Mouse (Mus musculus): ENCODE results near the gene Pid1.
A peak's percentile ranks its signal among the peaks of the same experiment; 100 is the strongest.
"Not testable (repeated sequence)": the region's sequence is repeated elsewhere in the genome, so short reads cannot be mapped to it uniquely, and the experiment has no call there.

Gene Pid1

DNA sequence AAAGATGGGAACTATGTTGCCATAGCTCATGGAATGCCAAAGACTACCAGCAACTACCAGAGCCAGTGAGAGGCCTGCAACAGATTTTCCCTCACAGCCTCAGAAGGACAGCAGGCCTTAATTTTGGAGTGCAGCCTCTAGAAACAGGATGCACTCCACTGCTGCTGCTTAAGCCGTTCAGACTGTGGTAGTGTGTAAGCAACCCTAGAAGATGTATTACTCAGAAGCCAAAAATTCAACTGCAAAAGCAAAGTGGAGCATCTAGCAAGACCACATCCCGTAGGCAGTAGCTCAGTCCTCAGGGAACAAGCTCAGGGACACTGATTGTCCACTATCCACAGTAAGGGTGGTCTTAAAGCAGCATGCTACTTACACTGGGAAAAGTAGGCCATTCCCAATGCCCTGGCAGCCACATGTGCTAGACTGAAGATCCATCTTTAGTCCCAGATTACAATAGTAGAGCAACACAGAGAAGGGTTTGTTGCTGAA is 92.2 kb downstream of the Pid1 start:
- no peak for DNase-seq

GRCm38 (mm10) chr1:84257656-84258055 is 106.3 kb downstream of the Pid1 start:
- DNase-seq, result no peak

- DNase-seq, result no peak
Measured at GRCm38 (mm10) chr1:84254361-84254760, 109.6 kb downstream of the Pid1 start.

DNA sequence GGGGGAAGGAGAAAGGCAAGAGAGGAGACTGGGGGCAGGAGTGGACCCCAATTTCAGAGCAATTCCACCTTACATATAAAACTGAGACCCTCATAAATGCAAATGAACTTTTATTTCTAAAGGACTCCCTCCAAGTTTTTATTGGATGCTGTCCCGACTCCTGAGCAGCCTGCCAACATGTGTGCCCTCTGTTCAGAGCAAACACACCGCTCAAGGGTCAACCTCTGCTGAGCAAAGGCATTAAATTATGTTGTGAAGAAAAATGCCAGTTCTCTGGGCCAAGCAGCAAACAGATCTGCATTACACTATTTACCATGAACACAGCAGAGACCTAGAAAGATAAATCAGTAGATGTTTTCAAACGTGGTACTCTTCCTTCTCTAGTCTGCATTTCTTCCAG is 110.1 kb downstream of the Pid1 start:
- DNase-seq, result no peak

DNA sequence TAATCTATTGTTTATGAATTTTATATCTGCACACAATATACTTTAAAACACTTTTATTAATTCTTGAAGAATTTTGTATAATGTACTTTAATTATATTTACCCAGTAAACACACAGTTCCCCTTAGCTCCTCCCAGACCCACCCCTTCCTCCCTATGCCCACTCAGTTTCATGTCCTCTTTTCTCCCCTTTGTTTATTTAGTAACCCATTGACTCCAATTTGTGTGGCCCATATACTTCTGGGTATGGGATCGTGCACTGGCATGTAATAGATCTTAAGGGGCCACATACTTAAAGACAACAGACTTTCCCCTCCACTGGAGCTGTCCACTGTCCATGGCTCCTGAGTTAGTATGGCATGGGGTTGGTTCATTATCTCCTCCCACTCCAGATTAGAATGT is 112.8 kb downstream of the Pid1 start:
- no peak for DNase-seq

DNA sequence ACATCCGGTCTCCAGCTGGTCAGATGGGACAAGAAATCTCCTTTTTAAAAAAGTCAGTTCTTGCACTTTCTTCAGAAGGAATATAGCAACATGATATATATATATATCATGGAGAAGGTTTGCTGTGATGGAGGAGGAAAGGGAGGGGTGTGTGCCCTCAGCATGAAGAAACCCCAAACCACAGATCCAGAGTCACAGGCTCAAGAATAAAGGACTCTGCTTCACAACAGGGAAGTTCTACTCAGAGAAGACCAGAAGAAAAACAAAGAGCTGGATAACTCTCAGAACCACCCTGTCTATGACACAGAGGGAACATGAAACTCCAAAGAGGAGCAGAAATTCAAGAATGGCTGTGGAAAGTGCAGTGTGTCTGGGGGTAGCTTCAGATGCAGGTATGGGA is 113.2 kb downstream of the Pid1 start:
- no peak for DNase-seq

DNA sequence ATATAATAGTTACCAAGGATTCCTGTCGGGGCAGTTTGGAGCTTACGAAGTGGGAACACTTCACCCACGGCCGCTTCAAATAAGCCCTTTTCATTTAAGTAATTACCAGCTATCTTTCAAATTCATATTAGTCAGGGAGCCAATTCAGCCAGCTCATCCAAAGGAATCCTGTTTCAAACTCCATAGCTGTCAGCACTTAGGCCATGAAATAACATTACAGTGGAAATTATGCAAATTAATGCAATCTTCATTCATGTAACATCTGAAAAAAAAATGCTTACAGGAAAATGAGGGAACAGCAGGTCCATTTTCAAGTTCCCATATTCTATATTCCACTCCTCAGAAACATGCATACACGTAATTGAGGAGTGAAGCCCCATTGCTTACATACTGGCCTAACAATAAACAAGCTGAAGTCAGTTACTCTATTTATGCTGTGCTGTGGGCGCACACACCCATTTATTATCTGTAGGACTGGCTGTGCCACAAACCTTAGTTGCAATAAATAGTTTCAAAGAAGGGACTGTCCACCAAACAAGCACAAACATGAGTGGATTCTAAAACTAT is 114.1 kb downstream of the Pid1 start:
- no peak for DNase-seq

- no peak for DNase-seq
Measured at GRCm38 (mm10) chr1:84247111-84247510, 116.9 kb downstream of the Pid1 start.

DNA sequence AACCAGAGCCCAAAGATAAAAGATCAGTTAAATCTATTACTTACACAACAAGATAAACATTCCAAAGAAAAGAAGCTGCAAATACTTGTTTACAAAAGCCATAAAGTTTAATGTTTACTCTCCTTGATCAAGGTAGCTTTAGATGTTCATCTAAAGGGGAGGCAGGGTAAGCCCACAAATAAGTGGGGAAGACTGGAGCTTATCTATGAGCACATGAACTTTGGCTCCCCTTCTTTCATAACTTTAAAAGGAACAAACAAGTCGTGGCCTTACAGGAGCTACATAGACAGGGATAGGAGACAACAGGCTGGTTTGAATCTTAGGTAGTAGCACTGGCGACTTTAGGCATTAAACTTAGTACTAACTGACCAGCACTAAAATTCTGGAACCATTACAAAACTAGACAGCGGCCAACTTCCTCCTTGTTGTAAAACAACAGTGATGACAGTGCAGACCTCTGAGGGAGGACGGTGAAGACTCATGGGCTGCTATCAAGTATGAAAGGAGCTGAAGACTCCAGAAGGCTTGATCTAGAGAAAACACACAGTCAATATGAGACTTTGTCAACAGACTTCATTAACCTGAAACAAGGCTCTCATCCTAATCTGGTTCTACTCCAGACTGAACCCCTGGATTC is 122.7 kb downstream of the Pid1 start:
- DNase-seq, result no peak

DNA sequence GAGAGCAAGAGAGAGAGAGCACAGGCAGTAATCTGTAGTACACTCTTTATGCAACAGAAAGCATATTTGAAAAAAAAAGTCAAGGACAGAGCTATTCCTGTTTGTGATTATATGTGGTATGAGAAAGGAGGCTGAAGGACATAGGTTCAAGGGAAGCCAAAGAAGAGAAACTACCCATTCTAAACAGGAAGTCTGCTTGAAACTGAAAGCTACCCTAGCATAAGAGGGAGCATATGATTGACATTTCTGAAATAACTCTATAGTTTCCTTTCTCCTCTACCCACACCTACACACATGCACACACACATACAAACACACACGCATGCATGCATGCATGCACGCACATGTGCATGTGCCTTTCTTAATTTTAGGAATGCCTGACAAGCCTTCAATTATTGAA is 123.8 kb downstream of the Pid1 start:
- no peak for DNase-seq

- no peak for DNase-seq
Measured at GRCm38 (mm10) chr1:84230431-84230830, 133.5 kb downstream of the Pid1 start.

GRCm38 (mm10) chr1:84225626-84226025 is 138.4 kb downstream of the Pid1 start:
- DNase-seq, result no peak

- DNase-seq, result peak in 1 of 2 experiments; percentile 30
Measured at GRCm38 (mm10) chr1:84222051-84222450, 141.9 kb downstream of the Pid1 start.

DNA sequence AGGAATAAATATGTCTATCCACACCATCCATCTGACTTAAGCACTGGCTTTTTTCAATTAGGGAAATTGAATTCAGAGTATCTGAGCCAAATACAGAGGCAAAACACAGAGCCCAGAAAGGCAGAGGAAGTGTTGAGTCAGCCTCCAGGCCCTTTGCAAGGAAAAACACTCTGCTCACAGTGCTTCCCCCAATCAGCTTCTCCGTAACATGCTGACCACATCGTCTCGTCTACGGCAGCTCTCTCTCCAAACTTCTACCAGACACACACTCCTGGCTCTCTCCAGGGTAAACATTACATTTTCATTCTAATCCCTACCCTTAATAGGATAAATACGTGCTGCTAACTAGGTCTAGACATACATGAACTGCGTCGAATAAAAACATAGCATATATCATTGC is 145.4 kb downstream of the Pid1 start:
- no peak for DNase-seq

GRCm38 (mm10) chr1:84217777-84218176 is 146.2 kb downstream of the Pid1 start:
- peak; percentile 59 to 72 for DNase-seq

- DNase-seq, result no peak
Measured at GRCm38 (mm10) chr1:84211507-84211906, 152.5 kb downstream of the Pid1 start.

- DNase-seq, result not testable (repeated sequence)
Measured at GRCm38 (mm10) chr1:84205746-84206145, 158.2 kb downstream of the Pid1 start.

DNA sequence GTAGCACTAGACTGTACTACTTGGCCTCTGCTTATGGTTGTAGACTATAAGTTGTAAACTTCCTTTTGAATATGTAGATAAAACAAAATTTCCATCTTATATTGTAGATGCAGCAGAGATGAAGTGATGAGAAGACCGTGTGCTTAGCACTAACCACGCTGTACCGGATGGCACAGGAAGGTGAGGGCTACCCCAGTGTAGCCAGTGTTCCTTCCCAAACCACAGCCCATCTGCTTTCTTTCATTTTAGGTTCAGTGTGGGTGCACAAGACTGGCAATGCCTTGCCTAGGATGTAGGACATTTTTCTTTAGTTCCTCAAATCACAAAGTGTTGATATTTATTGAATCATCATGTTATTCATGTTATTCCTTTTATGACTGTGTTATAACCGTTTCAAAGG is 160.5 kb downstream of the Pid1 start:
- no peak for DNase-seq

GRCm38 (mm10) chr1:84199890-84200289 is 164.1 kb downstream of the Pid1 start:
- no peak for DNase-seq

DNA sequence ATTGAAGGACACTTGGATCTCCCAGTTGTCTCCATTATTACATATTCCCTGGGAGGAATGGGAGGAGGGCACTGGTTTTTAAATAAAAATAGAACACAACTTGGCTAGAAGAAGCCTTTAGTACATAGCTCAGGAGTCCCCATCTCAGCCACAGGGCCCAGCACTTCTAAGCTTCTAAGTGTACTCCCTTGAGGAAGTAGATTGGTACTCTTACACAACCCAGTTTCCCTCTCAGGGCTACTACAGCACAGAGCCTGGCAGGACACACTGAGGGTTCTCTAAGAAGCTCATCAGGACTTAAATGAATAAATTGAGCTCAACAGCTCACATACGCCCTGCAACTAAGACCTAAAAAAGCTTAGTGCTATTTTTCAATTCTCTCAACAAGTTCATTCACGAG is 165.1 kb downstream of the Pid1 start:
- no peak for DNase-seq

DNA sequence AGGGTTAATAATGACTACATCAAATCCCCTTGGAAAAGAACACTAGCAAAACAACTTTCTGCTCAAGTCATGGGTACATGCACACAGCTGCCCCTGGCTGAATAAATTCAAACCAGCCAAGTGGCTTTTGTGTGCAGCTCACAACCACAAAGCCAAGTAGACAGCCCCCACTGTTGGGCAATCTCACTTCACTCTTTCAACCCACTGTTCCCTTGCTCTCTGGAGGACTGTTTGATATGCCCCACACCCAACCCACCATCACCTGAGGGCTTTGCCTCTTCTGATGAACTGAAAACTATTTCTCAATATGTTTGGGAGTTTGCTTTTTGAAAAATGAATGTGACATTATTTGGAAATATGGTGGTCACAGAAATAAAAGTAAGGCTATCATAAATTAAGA is 171.8 kb downstream of the Pid1 start:
- DNase-seq, result no peak

- no peak for DNase-seq
Measured at GRCm38 (mm10) chr1:84189446-84189845, 174.5 kb downstream of the Pid1 start.

DNA sequence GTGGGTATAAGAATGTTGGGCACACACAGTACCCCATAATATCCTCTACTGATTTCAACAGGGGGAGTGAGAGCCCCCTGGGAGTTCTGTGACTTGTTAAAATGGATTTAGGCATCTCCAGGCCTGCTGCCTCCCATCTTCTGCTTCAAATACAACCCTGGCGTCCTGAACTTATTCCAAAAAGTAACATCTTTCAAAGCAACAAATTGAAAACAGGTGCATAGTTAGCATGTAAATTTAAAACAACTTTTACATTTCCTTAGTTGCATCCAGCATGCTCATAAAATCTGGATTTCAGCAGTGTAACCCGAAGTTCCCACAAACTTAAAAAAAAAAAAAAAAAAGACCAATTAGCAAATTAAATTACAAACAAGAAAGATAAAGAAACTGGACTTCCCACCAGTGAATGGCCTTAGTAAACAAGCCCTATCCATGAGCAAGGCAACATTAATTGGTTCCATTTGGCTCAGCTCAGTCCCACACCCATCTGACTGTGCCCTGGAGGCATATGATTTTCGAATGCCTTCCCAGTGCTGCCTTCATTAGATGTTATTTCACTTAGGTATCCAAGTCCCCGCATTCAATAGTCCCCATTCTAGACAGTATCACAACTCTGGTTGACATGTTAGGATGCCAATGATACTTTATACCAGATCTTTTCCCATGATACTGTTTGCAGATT is 177.1 kb downstream of the Pid1 start:
- DNase-seq, result no peak

DNA sequence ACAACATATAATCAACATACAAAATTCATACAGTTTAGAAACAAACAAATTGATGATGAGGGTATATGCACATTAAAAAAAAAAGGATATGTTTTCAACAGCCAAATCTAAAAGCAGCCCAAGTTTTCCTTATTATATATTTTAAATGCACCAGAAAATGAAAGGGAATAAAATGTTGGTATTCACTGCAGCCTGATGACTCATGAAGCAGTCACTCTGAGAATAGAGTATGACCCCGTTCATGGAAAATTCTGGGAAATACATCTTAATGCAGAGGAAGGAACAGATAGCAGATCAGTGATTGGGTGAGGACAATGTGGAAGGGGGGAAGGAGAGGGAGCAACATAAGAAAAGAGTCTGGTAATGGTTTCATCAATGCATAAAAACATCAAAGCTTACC is 186.3 kb downstream of the Pid1 start:
- DNase-seq, result no peak

All from cerebellum, adult 18-20 months (tissue).